Mouse (Mus musculus): ENCODE results near the gene Jph4. TPM values are rescaled to one million over a fixed set of nuclear protein-coding genes. Genes with fewer than 3 reads are reported as not detected.

The Jph4 gene
- polyA plus RNA-seq (2012; rRNA removed) (0.04 and 0.15 TPM in 2 replicates), polyA plus RNA-seq (2014; fragmentation: Nextera tagmentation; extraction: Ambion mirVana) (0.04 TPM in 1 of 2 replicates, not detected in the other)

GRCm38 (mm10) chr14:55116425-55117200 is at the start of gene Jph4:
Gene Jph4, minus strand, starts transcription at chr14:55116935.
- peaks cover 51% of the 10 kb centered on the region for H3K27me3 ChIP-seq (ENCODE audit: control insufficient read depth, insufficient read depth, low read length)
- no peaks in the 10 kb centered on the region for H3K9me3 ChIP-seq (ENCODE audit: control insufficient read depth, low read length)
- ATAC-seq (ENCODE audit: insufficient read depth) = no peak
- TF ChIP-seq CTCF (IDR thresholded peaks at IDR 0.05; ENCODE audit: low read depth) = no peak
- no peak for TF ChIP-seq EP300 (IDR thresholded peaks at IDR 0.05; ENCODE audit: low read depth)
- H3K4me1 ChIP-seq (replicated peaks; ENCODE audit: control insufficient read depth in 2 of 2, insufficient read depth in 2 of 2, low read length in 1 of 2) = no peaks in the 10 kb centered on the region
- no peak within 1 kb of the TSS for H3K4me3 ChIP-seq (ENCODE audit: insufficient read depth in 1 of 2, low read depth in 2 of 2, low read length in 2 of 2)
- no peak within 1 kb of the TSS for H3K9ac ChIP-seq (replicated peaks)
- no peak within 1 kb of the TSS for H3K4me2 ChIP-seq (ENCODE audit: low read depth)
- H3K27ac ChIP-seq = no peak within 1 kb of the TSS
- no peak for DNase-seq (ENCODE audit: low read depth in 3 of 3, low spot score in 3 of 3)
- 16% methylated on average over 21 of the region's 21 CpGs for WGBS (ENCODE audit: insufficient replicate concordance)
- H3K36me3 ChIP-seq (replicated peaks; ENCODE audit: control insufficient read depth, insufficient read depth, low read depth) = no peaks in the 10 kb centered on the region

- no peaks in the 10 kb centered on the region; the same call in 1 of the 2 replicates for H3K27me3 ChIP-seq (ENCODE audit: control insufficient read depth, insufficient read depth, low read length)
- H3K4me2 ChIP-seq (ENCODE audit: low read depth) = no peak overlapping the region
- DNase-seq (ENCODE audit: low read depth in 3 of 3, low spot score in 3 of 3) = no peak
- no peak overlapping the region for H3K4me3 ChIP-seq (ENCODE audit: insufficient read depth in 1 of 2, low read depth in 2 of 2, low read length in 2 of 2)
- TF ChIP-seq EP300 (IDR thresholded peaks at IDR 0.05; ENCODE audit: low read depth) (no peak), CTCF (IDR thresholded peaks at IDR 0.05; ENCODE audit: low read depth) (no peak)
- H3K36me3 ChIP-seq (replicated peaks; ENCODE audit: control insufficient read depth, insufficient read depth, low read depth) = no peaks in the 10 kb centered on the region
- no peaks in the 10 kb centered on the region for H3K9me3 ChIP-seq (ENCODE audit: control insufficient read depth, low read length)
- ATAC-seq (ENCODE audit: insufficient read depth) = no peak
- H3K4me1 ChIP-seq (replicated peaks; ENCODE audit: control insufficient read depth in 2 of 2, insufficient read depth in 2 of 2, low read length in 1 of 2) = no peaks in the 10 kb centered on the region; a peak in 1 of 4 replicates
- H3K27ac ChIP-seq = no peak overlapping the region
- no peak overlapping the region for H3K9ac ChIP-seq (replicated peaks)
- WGBS (ENCODE audit: insufficient replicate concordance) = 56% methylated on average over 5 of the region's 5 CpGs
Measured at GRCm38 (mm10) chr14:55164172-55164806, 47.6 kb upstream of the Jph4 start.

GRCm38 (mm10) chr14:55162168-55162567 is 45.4 kb upstream of the Jph4 start:
- no peak for DNase-seq (ENCODE audit: low read depth in 3 of 3, low spot score in 3 of 3)
- Histone ChIP-seq H3K4me1 (replicated peaks; ENCODE audit: control insufficient read depth in 2 of 2, insufficient read depth in 2 of 2, low read length in 1 of 2) (no peaks in the 10 kb centered on the region; a peak in 1 of 4 replicates), H3K36me3 (replicated peaks; ENCODE audit: control insufficient read depth, insufficient read depth, low read depth) (no peaks in the 10 kb centered on the region), H3K9me3 (ENCODE audit: control insufficient read depth, low read length) (no peaks in the 10 kb centered on the region), H3K4me2 (ENCODE audit: low read depth) (no peak overlapping the region), H3K4me3 (ENCODE audit: insufficient read depth in 1 of 2, low read depth in 2 of 2, low read length in 2 of 2) (no peak overlapping the region), H3K9ac (replicated peaks) (no peak overlapping the region), H3K27me3 (ENCODE audit: control insufficient read depth, insufficient read depth, low read length) (no peaks in the 10 kb centered on the region), H3K27ac (no peak overlapping the region)
- ATAC-seq (ENCODE audit: insufficient read depth) = no peak
- TF ChIP-seq CTCF (IDR thresholded peaks at IDR 0.05; ENCODE audit: low read depth) (no peak), EP300 (IDR thresholded peaks at IDR 0.05; ENCODE audit: low read depth) (no peak)
- WGBS (ENCODE audit: insufficient replicate concordance) = 57% methylated on average over 4 of the region's 4 CpGs

- TF ChIP-seq EP300 (IDR thresholded peaks at IDR 0.05; ENCODE audit: low read depth) = no peak
- TF ChIP-seq CTCF (IDR thresholded peaks at IDR 0.05; ENCODE audit: low read depth) = peak; percentile 92
- Histone ChIP-seq H3K4me1 (replicated peaks; ENCODE audit: control insufficient read depth in 2 of 2, insufficient read depth in 2 of 2, low read length in 1 of 2) (no peaks in the 10 kb centered on the region; a peak in 1 of 4 replicates), H3K4me2 (ENCODE audit: low read depth) (peak overlapping the region; percentile 41; the same call in 1 of the 2 replicates), H3K9ac (replicated peaks) (no peak overlapping the region), H3K9me3 (ENCODE audit: control insufficient read depth, low read length) (no peaks in the 10 kb centered on the region), H3K27me3 (ENCODE audit: control insufficient read depth, insufficient read depth, low read length) (no peaks in the 10 kb centered on the region), H3K27ac (no peak overlapping the region), H3K36me3 (replicated peaks; ENCODE audit: control insufficient read depth, insufficient read depth, low read depth) (no peaks in the 10 kb centered on the region), H3K4me3 (ENCODE audit: insufficient read depth in 1 of 2, low read depth in 2 of 2, low read length in 2 of 2) (no peak overlapping the region)
- 28% methylated on average over 14 of the region's 14 CpGs for WGBS (ENCODE audit: insufficient replicate concordance)
- DNase-seq (ENCODE audit: low read depth in 3 of 3, low spot score in 3 of 3) (peak; percentile 36 to 45 (median 38)), ATAC-seq (ENCODE audit: insufficient read depth) (no peak)
Measured at GRCm38 (mm10) chr14:55161098-55161634, 44.4 kb upstream of the Jph4 start.
